Mouse (Mus musculus) kidney, postnatal 14 days (tissue): ENCODE results near the gene Plcxd3.

Source experiments
- DNase-seq: peaks from one replicate; pipeline ENCODE4 v3.0.0; 2022; ENCODE audit warnings: mixed read lengths

The Plcxd3 gene

DNA sequence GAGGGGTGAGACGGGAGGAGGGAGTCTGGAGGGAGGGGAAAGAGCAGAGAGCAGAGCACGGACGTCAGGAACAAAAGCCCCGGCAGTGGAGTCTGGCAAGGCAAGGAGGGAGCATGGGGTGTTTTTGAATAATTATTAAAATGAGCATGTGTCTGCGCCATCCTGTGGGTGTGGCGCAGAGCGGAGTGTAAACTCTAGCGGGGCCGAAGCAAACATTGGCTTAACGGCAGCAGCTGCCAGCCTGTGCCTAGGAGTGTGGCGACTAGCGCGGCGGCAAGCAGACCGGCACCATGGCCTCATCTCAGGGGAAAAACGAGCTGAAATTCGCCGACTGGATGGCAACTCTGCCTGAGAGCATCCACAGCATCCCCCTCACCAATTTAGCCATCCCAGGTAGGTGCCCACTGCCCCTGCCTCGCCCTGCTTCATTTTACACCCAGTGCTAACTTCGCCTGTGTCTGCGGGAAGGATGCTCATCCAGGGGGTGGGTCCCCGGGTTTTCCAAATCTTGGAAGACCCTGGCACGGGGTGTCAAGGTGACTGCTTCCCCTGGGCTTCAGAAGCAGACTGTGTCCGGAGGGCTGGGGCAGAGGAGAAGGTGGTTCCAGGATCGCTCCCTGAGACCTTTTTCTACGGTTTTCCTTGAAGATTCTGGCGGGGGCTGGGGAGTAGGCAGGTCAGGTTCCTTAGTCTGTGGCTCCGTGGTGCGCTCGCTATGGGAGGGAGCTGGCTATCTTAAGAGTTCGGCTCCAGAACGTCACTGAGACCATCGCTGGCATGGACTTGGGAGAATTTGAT is at the start of gene Plcxd3:
TSS of gene Plcxd3 (plus strand) at position 69 of the 798 bp plus-strand sequence.
- DNase-seq, result peak; percentile 17

DNA sequence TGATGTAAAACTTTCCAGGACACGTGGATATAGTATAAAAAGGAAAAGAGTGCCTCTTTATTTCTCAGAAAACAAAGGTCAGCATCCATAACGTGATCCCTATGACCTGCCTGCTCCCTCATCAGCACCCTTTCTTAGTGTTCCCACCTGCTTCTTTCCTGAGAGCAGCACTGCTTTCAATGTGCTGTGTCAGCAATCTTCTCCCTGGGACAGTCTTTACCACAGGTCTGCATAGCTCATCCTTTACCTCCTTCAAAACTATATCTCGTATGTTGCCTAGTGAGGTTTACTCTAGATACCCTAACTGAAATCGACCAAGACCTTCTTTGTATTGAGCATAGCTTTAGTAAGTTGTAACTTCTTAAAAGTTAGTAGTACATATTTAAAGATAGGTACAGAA is 43.4 kb upstream of the Plcxd3 start:
- DNase-seq, result no peak

DNA sequence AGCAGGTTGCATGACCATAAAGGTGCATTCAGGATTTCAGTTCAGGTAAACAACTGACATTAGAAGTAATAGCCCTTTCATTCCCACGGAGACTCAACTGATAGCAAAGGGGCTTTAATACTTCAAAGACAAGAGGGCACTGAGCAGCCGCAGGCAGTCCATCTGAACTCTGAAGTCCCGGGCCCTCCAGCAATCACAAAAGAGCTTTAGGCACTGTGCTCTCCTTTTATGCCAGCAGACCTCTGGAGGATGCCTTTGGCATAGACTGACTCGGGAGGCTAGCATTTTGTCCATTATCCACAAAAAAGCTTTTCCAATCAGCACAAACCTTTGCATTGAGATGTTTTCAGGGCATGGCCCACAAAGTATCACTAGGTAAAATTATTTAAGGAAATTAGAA is 33.7 kb upstream of the Plcxd3 start:
- DNase-seq, result no peak

DNA sequence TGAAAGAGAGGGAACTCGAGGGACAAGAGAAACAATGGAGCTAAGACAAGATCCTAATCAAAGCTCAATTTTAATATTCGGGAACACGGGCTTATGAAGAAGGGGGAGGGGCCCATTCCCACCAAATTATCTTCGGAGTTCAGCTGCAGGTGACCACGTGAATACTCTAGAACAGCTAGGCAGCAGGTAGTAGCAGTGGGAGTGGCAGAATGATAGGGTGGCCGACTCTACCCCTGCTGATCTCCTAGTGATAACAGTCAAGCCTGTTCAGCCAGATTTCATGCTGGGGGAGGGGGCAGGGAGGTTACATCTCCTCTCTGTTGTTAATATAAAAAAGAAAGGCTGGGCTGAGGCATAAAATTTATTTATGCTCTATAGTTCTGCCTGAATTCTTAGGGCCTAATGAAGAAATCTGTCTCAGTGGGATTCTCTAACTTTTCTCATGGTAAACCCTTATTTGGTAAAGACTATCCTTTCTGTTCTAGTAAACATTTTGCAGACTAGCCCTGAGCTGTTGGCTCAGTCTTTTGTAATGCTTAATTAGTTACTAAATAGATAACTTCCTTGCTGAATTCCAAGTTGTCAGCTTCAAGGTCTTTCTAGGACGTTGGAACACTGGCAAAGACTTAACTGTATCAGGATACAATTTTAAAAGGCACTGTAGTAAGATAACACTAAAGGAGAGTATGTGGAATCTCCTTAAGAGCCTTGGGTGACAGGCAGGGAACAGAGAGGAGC is 26.3 kb upstream of the Plcxd3 start:
- DNase-seq, result peak; percentile 3

DNA sequence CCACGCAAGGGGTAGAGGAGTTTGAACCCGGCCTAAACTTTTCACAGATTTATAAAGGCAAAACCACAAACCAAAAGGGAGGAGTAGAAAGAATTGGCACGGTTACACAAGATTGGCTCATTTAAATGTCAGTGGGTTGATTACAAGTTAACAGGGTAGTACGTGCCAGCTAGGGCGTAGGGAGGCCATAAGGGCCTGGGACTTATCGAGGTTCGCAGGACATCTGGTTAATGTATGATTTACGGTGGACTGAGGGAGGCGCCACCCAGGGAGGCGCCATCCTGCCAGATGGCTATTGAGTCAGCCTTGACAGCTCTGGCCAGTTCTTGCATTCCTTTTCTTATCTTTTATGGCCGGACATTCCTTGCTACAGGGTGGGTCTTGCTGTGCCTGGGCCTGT is 18.9 kb upstream of the Plcxd3 start:
- peak; percentile 55 for DNase-seq

DNA sequence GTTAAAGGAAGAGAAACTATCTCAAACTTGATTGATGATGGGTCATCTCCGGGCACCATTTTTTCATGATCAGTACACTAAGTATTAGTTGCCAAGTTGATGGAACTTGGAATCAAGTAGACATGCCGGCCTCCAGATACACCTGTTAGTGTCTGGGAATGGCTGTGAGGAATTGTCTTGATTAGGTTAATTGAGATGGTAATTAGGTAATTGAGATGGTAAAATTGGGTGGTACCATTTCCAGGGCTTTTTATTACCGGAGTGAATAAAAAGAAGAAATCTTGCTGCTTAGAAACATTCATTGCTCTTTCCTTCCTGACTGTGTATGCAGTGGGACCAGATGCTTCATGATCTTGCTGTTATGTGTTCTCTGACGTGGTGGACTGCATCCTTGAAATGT is 17.6 kb upstream of the Plcxd3 start:
- no peak for DNase-seq

DNA sequence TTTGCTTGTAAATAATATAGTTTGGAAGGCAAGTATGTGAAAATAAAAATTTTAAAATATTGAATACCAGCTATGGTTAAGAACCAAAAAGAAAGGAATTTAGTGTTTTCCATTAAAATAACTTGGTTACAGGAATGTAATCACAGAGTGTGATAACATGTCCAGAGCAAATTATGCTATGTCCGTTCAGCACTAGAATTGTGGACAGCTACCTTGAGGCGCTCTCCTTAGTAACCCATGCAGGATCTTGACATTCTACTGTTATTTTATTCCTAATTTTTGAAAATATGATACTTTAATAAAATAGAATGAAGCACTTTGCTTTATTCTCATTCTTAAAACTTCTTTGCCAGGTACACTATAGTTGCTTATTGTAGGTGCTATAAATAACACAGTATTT is 7.5 kb upstream of the Plcxd3 start:
- peak; percentile 13 for DNase-seq

DNA sequence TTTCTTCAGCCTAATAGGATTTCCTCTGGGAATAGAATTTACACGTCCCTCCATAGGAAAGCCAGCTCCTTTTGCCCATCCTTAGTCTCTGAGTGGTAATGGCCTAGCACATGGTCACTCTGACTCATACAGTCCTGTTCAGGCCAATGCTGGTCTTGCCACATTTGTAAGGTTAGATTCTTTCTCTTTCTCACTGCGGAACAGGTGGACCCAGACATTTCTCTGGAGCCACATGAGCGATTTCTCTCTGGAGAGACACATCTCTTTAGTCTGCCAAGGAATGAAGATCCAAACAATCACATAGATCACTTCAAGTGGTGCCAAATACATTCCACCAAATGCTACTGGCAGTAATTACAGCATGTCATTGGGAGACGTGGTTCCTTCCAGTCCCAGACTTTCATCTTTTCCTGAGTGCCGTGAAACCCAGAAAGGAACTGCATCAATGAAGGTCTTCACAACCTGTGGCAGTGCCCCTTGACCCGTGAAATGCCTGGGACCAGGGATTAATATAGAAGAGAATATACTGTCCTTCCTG is 769 bp upstream of the Plcxd3 start:
- no peak for DNase-seq

DNA sequence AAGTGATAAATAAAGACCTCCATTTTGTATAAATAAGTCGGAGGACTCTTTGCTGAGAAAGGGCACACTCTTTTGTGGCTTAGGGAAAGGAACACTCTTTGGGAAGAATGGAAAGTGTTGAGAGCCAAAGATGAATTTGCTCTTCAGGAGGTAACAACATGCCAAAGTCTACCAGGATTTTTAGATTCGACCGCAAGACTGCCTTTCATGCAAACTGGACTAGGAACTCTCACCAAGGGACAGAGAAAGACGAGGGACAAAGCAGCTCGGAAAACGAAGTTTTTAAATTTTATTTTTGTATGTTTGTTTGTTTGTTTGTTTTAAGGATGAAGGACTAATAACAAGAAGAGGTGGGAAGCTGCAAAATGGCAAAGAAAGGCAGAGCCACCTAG is 264 bp upstream of the Plcxd3 start:
- DNase-seq, result no peak

DNA sequence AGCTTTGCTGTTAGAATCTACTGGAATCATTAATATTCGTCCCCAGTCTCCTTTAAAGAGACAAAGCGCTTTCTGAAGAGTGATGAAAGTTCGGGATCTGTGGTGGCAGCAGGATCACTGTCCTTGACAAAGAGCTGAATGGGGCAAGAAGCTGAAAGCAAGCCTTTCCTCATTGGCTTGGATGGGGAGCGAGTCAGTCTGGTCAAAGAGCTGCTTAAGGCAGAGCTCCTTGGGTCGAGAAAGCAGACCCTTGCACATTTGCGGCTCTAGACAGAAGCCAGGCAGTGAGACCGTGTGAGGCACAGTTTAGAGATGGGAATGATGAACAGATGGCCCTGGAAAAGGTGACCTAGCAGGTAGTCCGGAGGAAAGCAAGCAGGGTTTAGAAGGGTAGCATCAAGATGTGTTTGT is 935 bp downstream of the Plcxd3 start:
- no peak for DNase-seq

DNA sequence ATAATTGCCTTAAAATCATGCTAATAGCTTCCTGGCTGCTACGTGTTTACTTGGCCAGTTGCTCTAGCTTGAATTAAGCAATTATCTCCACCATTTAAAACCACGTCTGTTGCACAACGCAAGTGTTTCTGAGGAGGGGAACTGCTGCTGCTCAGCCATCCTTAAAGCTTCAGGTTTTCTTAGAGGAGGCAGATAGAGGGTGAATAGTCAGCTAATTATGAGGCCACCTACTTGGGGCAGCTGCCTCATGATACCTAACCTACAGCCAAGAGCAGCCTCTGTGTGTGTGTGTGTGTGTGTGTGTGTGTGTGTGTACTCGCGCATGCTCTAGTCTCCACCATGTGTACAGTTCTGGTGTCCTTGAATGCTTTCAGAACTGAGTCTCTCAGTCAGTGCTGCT is 3.5 kb downstream of the Plcxd3 start:
- DNase-seq, result no peak

DNA sequence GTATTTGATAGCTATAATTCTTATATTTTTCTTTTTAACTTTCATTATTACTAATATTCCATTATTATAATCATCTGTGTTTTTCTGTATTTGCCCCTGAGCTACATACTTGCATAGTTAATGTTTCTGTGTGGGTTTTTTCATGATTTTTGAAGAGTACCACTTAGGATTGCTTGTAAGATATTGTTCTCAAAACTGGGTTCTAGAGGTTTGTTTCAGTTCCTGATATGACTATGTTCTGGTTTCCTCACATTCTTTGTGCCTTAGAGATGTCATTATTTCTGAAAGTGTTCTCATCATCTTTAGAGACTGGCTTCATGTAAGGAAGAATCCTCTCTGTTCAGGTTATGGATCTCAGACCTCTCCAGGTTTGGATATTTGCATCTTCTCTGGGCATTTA is 12.5 kb downstream of the Plcxd3 start:
- DNase-seq, result no peak

DNA sequence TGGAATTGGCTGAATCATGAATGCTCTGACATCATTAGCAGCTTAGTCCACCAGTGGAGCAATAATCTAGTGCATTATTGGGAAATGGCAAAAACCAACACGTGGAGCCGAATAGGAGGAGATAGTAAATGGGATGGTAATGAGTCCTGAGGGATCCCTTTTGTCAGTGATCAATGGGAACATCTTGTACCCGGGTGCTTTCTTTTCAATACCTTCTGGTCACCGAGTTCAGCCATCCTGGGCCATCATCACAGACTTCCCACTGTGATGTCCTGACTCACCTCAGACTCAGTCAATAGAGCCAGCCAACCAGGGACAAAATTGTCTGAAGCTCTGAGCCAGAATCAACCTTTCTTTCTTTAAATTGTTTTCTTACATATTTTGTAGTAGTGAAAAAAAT is 24.8 kb downstream of the Plcxd3 start:
- no peak for DNase-seq

DNA sequence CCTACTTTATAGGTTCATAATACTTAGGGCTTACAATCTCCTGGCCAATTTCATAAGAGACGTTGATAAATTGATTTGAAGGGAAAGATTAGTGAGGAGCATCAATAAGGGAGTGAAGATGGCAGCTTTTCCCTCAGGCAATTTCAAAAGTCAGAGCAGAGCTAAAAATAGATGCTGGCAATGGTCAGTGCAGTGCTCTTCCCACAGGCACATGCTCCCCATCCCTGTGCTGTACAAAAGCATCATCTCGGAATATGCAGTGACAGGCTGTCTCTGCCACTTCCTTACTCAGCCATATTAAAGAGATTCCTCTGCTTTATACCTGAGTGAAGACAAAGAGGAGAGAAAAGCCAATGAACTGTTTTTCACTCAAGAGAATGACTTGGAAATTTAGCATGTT is 36.0 kb downstream of the Plcxd3 start:
- no peak for DNase-seq

DNA sequence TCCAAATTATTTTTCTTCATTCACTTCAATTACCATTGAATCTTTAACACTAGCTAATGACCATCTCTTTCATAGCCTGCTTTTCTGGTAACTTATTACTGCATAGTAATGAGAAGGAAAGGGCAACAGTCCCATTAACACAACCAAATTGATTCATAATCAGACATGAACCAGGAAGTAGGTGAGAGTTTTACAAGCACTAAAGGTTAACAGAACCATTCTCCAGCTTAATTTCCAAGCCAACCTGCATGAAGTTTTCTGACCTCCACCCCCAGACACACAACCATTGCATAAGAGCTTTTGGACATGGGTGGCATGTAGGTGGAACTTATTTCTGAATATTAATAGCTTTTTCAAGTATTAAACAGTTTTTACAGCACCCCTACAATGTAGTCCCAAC is 64.8 kb downstream of the Plcxd3 start:
- DNase-seq, result peak; percentile 2

DNA sequence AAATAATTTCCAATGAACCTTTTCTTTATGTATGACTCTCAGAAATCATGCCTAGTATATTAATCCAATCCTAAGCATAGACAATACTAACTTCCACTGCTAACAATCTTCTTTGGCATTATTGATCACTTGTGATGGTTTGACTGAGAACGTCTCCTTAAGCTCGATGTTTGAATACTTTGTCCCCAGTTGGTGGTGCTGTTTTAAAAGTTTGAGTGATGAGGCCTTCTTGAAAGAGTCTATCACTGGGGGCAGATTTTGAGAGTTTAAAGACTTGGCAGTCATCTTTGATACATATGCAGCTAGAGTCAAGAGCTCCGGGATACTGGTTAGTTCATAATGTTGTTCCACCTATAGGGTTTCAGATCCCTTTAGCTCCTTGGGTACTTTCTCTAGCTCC is 120.9 kb downstream of the Plcxd3 start:
- DNase-seq, result no peak

DNA sequence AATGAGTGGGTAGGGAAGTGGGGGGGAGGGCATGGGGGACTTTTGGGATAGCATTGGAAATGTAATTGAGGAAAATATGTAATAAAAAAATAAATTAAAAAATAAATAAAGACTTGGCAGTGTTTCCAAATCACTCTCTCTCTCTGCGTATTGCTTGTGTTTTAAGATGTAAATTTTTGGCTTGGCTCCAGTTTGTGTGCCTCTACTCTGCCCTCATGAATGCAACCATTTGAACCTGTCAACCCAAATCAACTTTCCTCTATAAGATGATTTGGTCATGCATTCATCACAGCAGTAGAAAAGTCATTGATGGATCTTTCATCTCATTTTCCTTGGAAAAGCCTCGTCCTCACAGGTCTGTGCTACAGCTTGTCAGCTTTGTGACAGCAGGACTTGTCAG is 121.7 kb downstream of the Plcxd3 start:
- no peak for DNase-seq

DNA sequence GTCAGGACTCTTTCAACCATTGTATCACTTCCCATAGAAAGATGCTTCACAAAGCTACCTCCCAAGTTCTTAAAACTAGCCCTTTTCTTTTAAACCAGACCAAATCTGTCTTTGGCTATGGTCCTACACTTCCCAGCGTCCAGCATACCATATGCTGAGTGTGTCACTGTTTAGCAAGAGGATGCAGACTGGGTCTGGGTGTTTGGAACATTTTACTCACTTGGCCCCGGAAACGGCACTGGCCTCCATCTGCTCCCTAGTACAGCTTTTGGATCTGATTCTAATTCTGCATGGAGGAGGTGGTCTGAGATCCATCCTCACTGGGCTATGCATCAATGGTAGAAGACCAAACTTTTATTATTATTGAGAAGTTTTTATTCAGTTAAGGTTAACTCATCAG is 122.7 kb downstream of the Plcxd3 start:
- DNase-seq, result no peak

DNA sequence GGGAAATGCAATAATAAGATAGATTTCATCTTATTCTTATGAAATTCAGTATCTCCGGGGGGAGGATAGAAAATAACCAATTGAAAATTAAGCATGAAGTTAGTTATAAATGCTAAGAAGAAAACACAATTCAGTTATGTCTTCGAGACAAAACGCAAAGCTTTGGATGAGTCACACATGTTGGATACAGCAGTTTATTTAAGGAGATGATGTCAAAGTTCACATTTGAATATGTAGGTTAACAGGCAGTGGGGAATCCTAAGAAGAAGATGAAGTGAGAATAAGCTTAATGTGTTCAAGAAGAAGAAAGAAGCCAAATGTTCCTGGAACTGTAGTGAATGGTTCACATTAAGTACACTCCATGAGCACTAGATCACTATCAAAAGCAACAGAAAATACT is 128.1 kb downstream of the Plcxd3 start:
- DNase-seq, result no peak

DNA sequence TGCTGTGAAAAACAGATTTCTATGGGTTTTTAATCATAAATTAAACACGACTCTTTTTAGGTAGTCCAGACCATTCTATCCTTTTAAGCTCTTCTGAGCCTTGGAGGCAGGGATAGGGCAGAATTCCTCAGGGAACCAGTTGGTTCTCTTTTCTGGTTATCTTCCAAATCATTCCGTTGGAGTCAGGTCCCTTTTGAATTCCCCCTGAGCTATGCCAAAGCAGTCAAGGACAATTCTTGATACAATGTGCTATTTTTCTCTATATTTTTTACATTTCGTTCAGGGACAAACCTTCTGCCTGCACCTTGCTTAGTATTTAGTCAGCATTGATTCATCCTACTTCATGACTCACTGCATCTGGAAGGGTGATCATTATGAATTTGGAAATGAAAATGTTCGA is 128.5 kb downstream of the Plcxd3 start:
- no peak for DNase-seq

DNA sequence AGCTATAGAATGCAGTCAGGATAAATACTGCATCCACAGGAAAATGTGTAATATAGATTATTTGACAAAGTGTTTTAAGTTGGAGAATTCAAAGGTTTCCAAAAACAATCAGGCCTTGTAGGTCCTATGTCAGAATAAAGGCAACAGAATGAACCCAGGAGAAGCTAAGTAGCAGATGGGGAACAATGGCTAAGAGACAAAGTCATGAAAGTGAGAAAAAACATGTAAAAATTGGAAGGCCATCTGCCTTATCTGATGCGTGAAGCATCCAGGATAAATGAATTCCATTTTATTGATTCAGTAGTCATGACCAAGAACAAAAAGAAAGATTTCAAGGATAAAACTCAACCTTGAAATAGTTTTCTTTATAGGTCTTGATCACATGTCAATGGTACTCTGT is 139.4 kb downstream of the Plcxd3 start:
- DNase-seq, result no peak

DNA sequence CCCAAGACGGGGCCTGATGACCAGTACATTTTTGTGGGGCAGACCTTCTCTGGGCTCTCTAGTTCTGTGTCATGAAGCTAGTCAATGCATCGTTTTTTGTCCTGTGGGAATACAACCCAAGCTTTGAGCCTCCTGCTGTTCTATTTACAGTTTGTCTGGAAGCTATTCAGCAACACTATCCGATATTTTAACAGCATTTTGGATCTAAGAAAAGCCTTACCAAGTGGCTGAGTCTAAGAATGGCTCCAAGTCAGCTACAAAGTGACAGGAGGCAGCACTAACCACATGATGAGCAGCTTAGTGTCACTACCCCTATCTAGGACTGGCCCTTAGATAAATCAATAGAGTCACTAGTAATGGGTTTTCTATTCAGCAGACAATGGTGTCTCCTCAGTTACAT is 149.3 kb downstream of the Plcxd3 start:
- no peak for DNase-seq

DNA sequence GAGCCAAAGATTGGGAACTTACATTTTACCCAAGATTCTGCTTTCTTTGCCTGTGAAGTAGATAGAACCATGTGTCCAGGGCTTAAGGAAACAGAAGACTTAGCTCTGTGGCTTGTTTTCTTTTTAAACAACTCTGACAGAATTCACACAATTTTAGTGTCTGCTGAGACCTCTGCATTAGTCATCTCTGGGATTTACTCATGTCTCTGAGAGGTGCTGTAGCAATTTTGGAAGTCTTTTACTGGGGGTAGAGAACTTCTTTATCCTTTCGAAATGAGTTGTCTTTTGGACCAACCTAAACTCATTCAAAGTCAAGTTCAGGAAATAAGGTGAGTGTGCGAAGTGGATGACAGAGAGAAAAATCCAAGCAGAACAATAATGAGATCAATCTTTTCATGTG is 158.4 kb downstream of the Plcxd3 start:
- DNase-seq, result no peak

DNA sequence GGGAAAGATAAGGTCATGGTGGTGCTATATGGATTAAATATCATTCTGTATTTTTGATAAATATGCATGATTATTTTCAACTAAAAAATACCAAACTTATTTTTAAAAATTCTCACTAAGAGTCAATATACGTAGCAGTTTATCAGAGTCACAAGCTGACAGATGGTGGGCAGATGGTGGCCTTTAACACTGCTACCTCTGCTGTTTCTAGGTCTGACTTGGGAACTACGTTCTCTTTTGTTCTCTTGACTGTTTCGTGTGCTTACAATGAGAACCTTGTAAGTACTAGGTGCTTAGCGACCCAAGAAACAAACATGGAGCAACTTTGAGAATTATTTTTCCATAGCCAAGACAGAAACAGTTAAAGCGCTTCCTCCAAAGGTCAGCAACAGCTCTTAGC is 183.8 kb downstream of the Plcxd3 start:
- no peak for DNase-seq
